Mouse (Mus musculus): ENCODE results near the gene BC067074.
"Not testable (repeated sequence)": the region's sequence is repeated elsewhere in the genome, so short reads cannot be mapped to it uniquely, and the experiment has no call there.

BC067074 gene

GRCm38 (mm10) chr13:113377631-113378030, 84.7 kb downstream of the BC067074 start:
- DNase-seq (ENCODE audit: low spot score): no peak

GRCm38 (mm10) chr13:113378980-113379410, 86.0 kb downstream of the BC067074 start:
- DNase-seq (ENCODE audit: low spot score): no peak

GRCm38 (mm10) chr13:113379766-113380309, 86.9 kb downstream of the BC067074 start:
- no peak for DNase-seq (ENCODE audit: low spot score)

GRCm38 (mm10) chr13:113381710-113382109, 88.8 kb downstream of the BC067074 start:
- no peak for DNase-seq (ENCODE audit: low spot score)

GRCm38 (mm10) chr13:113382201-113382600, 89.2 kb downstream of the BC067074 start:
- DNase-seq (ENCODE audit: low spot score): no peak

GRCm38 (mm10) chr13:113382770-113383169, 89.8 kb downstream of the BC067074 start:
- not testable (repeated sequence) for DNase-seq (ENCODE audit: low spot score)

GRCm38 (mm10) chr13:113393386-113393785, 100.4 kb downstream of the BC067074 start:
- no peak for DNase-seq (ENCODE audit: low spot score)

GRCm38 (mm10) chr13:113394591-113394990, 101.6 kb downstream of the BC067074 start:
- no peak for DNase-seq (ENCODE audit: low spot score)

GRCm38 (mm10) chr13:113397006-113397520, 104.1 kb downstream of the BC067074 start:
- DNase-seq (ENCODE audit: low spot score): no peak

- no peak for DNase-seq (ENCODE audit: low spot score)
Observed at GRCm38 (mm10) chr13:113401373-113402010, 108.5 kb downstream of the BC067074 start.

GRCm38 (mm10) chr13:113403706-113404105, 110.7 kb downstream of the BC067074 start:
- DNase-seq (ENCODE audit: low spot score): no peak

GRCm38 (mm10) chr13:113404172-113404571, 111.2 kb downstream of the BC067074 start:
- no peak for DNase-seq (ENCODE audit: low spot score)

- DNase-seq (ENCODE audit: low spot score): no peak
Observed at GRCm38 (mm10) chr13:113409941-113410340, 117.0 kb downstream of the BC067074 start.

- DNase-seq (ENCODE audit: low spot score): no peak
Observed at GRCm38 (mm10) chr13:113415527-113415926, 122.6 kb downstream of the BC067074 start.

GRCm38 (mm10) chr13:113416986-113417385, 124.0 kb downstream of the BC067074 start:
- DNase-seq (ENCODE audit: low spot score): no peak

- peak; percentile 44 for DNase-seq (ENCODE audit: low spot score)
Observed at GRCm38 (mm10) chr13:113417757-113418483, 125.0 kb downstream of the BC067074 start.

- no peak for DNase-seq (ENCODE audit: low spot score)
Observed at GRCm38 (mm10) chr13:113418632-113419031, 125.7 kb downstream of the BC067074 start.

- DNase-seq (ENCODE audit: low spot score): no peak
Observed at GRCm38 (mm10) chr13:113421472-113421871, 128.5 kb downstream of the BC067074 start.

GRCm38 (mm10) chr13:113423825-113424224, 130.9 kb downstream of the BC067074 start:
- DNase-seq (ENCODE audit: low spot score): no peak

- DNase-seq (ENCODE audit: low spot score): no peak
Observed at GRCm38 (mm10) chr13:113425907-113426306, 132.9 kb downstream of the BC067074 start.
